Mouse (Mus musculus) urinary bladder, postnatal 10 days (tissue): ENCODE measurements around the gene Kcnd3.

Source experiments
- DNase-seq: peaks from one replicate; pipeline ENCODE4 v3.0.0; 2022; ENCODE audit warnings: low spot score

Kcnd3 gene

GRCm38 (mm10) chr3:105528860-105529259 is 76.7 kb downstream of the Kcnd3 start:
- no peak for DNase-seq

- no peak for DNase-seq
Measured at GRCm38 (mm10) chr3:105529700-105530099, 77.6 kb downstream of the Kcnd3 start.

- DNase-seq = no peak
Measured at GRCm38 (mm10) chr3:105530363-105531130, 78.4 kb downstream of the Kcnd3 start.

- DNase-seq = no peak
Measured at GRCm38 (mm10) chr3:105538406-105538805, 86.3 kb downstream of the Kcnd3 start.

- no peak for DNase-seq
Measured at GRCm38 (mm10) chr3:105538819-105539607, 86.9 kb downstream of the Kcnd3 start.

- DNase-seq = no peak
Measured at GRCm38 (mm10) chr3:105542741-105543140, 90.6 kb downstream of the Kcnd3 start.

- no peak for DNase-seq
Measured at GRCm38 (mm10) chr3:105544106-105544505, 92.0 kb downstream of the Kcnd3 start.

- no peak for DNase-seq
Measured at GRCm38 (mm10) chr3:105546611-105547071, 94.5 kb downstream of the Kcnd3 start.

- DNase-seq = no peak
Measured at GRCm38 (mm10) chr3:105548074-105548771, 96.1 kb downstream of the Kcnd3 start.

- no peak for DNase-seq
Measured at GRCm38 (mm10) chr3:105559456-105559855, 107.3 kb downstream of the Kcnd3 start.

- no peak for DNase-seq
Measured at GRCm38 (mm10) chr3:105566973-105567372, 114.8 kb downstream of the Kcnd3 start.

GRCm38 (mm10) chr3:105567472-105567871 is 115.3 kb downstream of the Kcnd3 start:
- no peak for DNase-seq

GRCm38 (mm10) chr3:105568403-105568802 is 116.3 kb downstream of the Kcnd3 start:
- DNase-seq = no peak

- no peak for DNase-seq
Measured at GRCm38 (mm10) chr3:105568851-105569250, 116.7 kb downstream of the Kcnd3 start.

- no peak for DNase-seq
Measured at GRCm38 (mm10) chr3:105569310-105569752, 117.2 kb downstream of the Kcnd3 start.

- no peak for DNase-seq
Measured at GRCm38 (mm10) chr3:105569950-105570349, 117.8 kb downstream of the Kcnd3 start.

GRCm38 (mm10) chr3:105570818-105571217 is 118.7 kb downstream of the Kcnd3 start:
- DNase-seq = no peak

GRCm38 (mm10) chr3:105571944-105572343 is 119.8 kb downstream of the Kcnd3 start:
- no peak for DNase-seq

- no peak for DNase-seq
Measured at GRCm38 (mm10) chr3:105573156-105573555, 121.0 kb downstream of the Kcnd3 start.

- no peak for DNase-seq
Measured at GRCm38 (mm10) chr3:105578320-105578719, 126.2 kb downstream of the Kcnd3 start.

GRCm38 (mm10) chr3:105581119-105581518 is 129.0 kb downstream of the Kcnd3 start:
- DNase-seq = no peak

GRCm38 (mm10) chr3:105585734-105586159 is 133.6 kb downstream of the Kcnd3 start:
- no peak for DNase-seq
